Mouse (Mus musculus): ENCODE results near the gene Cep72.
"Not testable (repeated sequence)": the region's sequence is repeated elsewhere in the genome, so short reads cannot be mapped to it uniquely, and the experiment has no call there.

Cep72 gene

GRCm38 (mm10) chr13:74030691-74031090, 31.4 kb downstream of the Cep72 start:
- DNase-seq (ENCODE audit: low spot score), result no peak

DNA sequence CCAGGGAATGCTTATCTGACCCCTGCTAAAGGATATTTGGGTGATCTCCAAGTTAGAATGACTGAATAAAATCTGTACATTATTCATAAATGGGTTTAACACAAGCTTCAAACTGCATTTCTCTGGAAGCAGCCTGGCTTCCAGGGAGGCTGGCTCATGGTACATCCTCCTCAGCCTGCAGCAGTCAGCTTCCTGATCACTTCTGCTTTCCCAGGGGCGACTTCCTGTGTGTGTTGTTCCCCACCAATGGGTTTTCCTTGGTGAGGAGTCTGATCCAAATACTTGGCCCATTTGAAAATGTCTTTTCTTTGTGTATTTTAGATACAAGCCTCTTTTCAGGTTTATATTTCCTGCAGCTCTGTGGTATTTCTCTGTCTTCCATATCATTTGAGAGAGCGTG, 33.1 kb downstream of the Cep72 start:
- DNase-seq (ENCODE audit: low spot score), result no peak

DNA sequence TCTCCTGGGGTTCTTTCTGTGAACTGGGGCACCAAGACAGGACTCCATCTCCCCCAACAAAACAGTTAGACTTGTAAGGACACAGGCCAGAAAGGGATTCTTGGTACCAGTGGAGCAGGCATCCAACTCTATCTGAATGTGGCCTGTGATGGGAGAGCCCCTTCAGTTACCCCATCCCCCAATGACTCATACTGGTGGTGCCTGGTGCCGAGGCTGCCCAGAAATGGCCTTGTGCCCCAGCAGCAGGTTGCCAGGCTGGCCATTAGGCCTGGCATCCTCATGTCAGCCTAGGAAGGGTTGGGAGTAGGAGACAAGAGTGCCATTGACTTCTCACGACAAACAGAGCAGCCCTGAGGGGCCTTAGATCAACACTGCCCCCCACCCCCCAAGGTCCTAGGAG, 34.0 kb downstream of the Cep72 start:
- DNase-seq (ENCODE audit: low spot score), result no peak

DNA sequence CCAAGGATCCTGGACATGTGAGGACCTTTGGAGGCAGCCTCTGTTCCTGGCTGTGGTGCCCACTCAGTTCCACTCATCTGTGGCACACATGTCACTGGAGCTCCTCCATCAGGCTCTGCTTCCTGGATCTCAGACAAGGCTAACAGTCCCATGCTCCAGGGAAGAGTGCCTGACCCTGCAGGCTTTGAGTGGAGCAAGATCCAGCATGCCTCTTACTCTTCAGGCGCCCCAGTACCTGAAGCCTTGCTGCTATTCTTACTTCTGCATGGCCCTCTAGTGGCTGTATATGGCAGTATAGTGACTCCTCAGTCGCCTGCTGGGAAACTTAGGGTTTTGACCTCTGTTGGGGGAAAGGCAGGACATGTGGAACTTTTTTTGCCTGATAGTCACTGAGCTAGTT, 35.9 kb downstream of the Cep72 start:
- peak; percentile 52 for DNase-seq (ENCODE audit: low spot score)

DNA sequence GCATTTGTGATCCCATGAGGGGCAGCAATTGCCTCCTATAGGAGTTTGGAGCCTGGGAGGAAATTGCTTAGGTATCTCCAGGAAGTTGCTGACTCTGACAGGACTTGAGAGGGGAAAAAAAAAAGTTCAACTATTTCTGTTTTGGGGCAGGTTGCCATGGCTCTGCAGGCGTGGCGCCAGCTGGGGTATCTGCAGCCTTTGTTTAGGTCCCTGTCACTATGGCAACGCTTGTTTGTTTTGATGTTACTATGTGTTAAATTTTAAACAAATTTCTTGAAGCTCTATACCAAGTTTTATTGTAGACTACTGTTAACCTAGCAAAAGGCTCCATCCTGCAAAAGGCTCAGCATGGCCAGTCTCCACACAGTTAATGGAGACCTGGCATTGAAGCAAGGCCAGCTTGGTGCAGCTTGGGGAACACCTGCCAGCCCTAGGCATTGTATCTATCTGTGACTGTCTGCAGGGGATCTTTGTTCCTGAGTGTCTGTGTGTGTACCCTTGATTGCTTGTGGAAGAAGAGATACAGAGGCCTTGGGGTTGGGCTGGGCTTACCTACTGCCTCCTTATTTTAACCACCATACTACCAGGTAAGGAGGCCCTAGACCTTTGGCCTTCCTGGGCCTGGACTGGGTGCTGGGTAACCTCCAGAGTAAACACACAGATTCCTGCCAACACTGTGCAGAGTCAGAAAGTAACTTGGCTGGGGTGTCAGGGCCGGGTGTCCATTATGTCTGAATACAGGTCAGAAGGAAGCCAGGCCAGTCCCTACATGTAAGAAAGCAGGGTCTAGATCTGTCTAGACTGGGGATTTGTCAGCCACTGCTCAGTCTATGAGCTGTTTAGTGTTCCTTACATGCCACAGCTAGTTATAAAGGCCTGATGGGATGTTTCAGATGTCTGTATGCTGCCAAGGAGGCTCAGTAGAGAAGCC, 36.7 kb downstream of the Cep72 start:
- DNase-seq (ENCODE audit: low spot score), result peak; percentile 15

DNA sequence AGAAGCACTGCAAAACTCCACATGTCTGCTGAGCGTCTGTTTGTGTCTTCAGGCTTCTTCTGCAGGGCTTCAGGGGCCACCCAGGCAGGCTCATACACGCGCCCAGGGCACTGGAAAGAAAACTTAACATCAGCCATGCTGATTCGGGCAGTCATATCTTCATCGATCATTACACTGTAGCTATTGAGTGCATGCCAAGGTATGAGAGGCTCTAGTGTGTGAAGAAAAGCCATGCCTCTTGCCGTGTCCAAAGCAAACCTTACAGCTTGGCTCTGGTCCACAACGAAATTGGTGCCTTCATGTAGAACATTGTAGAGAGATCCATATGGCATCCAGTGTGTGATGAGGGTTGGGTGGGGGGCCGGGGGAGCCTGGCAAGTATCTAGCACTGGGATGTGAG, 43.1 kb downstream of the Cep72 start:
- DNase-seq (ENCODE audit: low spot score), result not testable (repeated sequence)

DNA sequence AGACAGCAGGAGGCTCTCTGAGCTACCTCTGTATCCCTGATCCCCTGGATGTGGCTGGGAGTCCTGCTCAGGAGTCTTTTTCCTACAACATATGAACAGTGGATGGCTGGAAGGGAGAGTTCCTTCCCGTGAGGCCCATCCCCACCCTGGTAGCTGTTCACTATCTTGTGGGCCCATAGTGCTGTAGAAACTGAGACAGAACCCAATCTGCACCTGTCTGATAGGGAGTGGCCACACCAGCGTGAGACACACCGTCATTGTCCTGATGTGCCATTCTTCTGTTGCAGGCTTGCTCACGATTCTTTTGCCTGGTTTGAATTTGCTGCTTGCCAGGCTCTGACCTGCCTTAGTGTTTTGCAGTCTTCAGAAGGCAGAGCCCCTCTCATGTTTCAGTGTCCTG, 44.7 kb downstream of the Cep72 start:
- no peak for DNase-seq (ENCODE audit: low spot score)

DNA sequence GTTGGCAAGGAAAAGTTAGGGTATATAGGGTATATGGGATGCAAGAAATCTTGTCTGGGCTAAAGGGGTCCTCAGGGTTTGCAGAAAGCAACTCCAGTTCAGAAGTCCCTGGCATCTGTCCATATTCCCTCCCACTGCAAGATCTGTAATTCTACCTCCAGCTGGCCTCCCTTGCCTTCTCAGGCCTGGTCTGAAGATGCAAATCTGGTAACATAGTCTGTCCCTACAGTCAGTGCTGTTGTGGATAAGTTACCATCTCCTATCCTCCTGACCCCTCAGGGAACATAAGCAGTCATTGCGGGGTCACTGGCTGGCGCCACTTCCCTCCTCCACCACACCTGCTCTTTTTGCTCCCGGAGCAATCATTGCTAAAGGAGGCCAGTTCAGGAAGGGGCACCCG, 46.2 kb downstream of the Cep72 start:
- DNase-seq (ENCODE audit: low spot score), result no peak

GRCm38 (mm10) chr13:74010678-74011077, 51.4 kb downstream of the Cep72 start:
- no peak for DNase-seq (ENCODE audit: low spot score)

- peak; percentile 61 for DNase-seq (ENCODE audit: low spot score)
Observed at GRCm38 (mm10) chr13:74009791-74010614, 52.1 kb downstream of the Cep72 start.

GRCm38 (mm10) chr13:74008948-74009718, 53.0 kb downstream of the Cep72 start, which contains the start of gene Tppp:
Gene Tppp (plus strand): TSS chr13:74009407.
- DNase-seq (ENCODE audit: low spot score), result peak; percentile 94

DNA sequence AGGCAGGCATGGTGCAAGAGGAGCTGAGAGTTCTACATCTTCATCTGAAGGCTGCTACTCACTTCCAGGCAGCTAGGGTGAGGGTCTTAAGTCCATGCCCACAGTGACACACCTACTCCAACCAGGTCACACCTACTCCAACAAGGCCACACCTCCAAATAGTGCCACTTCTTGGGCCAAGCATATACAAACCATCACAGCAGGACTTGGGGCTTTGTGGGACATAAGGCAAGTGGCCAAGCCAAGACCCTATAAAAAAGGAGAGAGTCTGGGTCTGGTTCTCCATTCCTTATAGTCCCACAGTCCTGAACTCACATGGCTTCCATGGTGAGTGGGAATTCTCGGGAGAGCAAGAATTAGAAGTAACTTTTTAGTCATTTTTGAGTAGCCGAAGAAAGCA, 53.9 kb downstream of the Cep72 start:
- DNase-seq (ENCODE audit: low spot score), result not testable (repeated sequence)

DNA sequence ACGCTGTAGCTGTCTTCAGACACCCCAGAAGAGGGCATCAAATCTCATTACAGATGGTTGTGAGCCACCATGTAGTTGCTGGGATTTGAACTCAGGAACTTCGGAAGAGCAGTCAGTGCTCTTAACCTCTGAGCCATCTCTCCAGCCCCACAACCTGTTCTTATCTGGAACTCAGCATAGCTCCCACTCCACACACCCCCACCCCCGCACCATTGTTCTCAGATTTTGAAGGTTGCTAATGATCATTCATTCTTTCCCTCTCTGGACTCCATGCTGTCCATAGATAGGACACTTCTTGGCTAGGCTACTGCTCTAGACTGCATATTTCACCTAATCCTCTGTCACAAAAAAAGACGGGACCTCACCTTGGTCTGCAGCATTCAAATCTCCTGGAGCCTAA, 55.2 kb downstream of the Cep72 start:
- DNase-seq (ENCODE audit: low spot score), result not testable (repeated sequence)

DNA sequence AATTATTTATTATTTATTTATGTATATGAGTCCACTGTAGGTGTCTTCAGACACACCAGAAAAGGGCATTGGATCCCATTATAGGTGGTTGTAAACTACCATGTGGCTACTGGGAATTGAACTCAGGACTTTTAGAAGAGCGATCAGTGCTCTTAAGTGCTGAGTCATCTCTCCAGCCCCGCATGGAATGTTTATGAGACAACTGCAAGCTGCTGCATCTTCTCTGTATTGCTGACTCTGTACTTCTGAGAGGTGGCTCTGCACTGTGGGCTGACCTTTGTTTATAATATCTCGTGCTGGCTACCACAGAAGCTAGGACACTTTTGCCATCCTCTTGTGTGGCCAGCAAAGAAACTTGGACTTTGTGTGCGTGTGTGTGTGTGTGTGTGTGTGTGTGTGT, 60.6 kb downstream of the Cep72 start:
- DNase-seq (ENCODE audit: low spot score), result no peak

GRCm38 (mm10) chr13:74000961-74001360, 61.1 kb downstream of the Cep72 start:
- no peak for DNase-seq (ENCODE audit: low spot score)

DNA sequence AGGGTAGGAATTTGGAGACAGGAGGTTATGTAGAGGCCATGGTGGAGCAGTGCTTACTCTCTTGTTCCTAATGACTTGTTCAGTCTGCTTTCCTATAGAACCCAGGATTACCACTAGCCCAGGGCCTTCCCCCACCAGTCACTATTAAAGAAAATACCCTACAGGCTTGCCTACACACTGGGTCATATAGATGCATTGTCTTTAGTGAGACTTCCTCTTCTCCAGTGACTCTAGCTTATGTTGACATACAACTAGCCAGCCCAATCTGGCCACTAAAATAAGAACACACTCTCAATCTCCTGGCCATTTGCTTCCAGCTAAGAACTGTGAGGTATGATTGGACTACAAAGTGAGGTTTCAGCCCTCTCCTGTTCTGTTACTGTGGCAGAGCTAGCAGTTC, 61.6 kb downstream of the Cep72 start:
- no peak for DNase-seq (ENCODE audit: low spot score)

DNA sequence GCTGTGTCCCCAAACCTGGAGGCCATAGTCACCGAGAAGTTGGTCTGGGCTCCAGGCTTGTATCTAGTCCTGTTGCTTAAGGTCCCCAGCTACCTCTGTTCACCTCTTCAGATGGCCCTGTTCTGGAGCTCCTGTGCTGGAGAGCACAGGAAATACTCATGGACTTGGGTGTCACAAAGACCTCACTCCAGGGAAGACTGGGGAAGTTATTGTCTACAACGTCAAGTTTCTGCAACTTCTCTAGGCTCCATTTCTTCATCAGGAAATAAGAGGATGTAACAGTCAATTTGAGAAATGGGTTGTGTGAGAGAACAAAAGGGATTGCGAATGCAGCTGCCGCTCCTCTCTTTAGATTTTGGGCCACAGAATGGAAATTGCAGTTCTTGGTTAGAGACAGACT, 65.6 kb downstream of the Cep72 start:
- DNase-seq (ENCODE audit: low spot score), result no peak

GRCm38 (mm10) chr13:73991267-73991666, 70.8 kb downstream of the Cep72 start:
- no peak for DNase-seq (ENCODE audit: low spot score)

GRCm38 (mm10) chr13:73990761-73991160, 71.3 kb downstream of the Cep72 start:
- no peak for DNase-seq (ENCODE audit: low spot score)

DNA sequence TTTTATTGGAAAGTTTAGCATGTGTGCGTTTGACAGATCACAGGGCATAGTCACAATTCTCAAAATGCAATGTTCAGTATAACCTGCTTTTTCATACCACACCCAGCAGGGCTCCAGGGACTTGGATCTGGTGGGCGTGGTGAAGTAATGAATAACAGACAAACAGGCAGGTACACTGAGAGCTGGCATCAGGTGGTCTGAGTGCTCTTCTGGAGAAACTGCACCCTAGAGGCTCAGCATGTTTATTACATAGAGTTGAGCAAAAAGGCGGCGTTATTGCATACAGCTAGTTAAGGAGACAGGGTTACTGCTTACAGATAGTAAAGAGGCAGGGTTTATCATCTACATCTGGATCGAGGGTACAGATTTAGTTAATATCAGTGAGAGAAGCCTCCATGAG, 71.8 kb downstream of the Cep72 start:
- DNase-seq (ENCODE audit: low spot score), result no peak

All from urinary bladder, postnatal 25 days (tissue).